Mouse (Mus musculus): ENCODE results near the gene Cacna1d. TPM values are rescaled to one million over a fixed set of nuclear protein-coding genes. Genes with fewer than 3 reads are reported as not detected.

Cacna1d gene
- total and polyA plus RNA-seq, 3 experiments: 0.04 to 0.30 (median 0.22) TPM

DNA sequence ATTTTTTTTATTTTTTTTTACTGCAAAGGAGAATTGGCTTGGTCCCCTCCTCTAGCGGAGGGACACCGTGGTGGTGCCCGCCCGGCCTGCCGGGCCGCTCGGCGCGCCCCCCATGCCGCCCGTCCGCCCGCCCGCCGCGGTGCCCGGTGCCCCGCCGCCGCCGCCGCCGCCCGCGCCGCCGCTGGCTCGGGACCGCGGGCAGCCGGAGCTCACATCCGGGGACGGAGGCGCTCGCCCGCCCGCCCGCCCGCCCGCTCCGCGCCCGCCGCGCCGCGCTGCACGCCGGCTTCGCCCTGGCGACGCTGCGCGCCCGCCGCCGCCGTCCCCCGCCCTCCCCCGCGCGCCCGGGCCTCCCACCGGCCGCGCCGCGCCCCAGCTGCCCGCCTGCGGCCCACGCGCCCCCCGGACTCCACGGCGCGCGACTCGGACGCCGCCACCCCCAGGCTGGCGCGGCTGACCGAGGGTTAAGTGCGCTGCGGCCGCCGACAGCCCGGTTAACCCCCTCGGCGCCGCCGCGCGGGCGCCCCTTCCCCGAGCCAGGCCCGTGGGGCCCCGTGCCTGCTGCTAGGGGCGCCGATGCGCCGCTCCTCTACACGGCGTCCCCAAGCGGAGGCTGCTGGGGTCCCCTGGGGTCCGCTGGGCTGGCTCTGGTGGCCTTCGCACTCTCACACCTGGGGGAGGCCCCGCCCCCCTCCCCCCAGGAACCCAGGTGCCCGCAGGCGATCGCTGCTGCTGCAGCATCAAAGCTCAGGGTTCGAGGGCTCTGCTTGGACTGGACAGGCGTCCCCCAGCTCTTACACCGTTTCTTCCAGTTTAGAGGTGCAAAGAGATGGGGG is 137.7 kb downstream of the Cacna1d start:
- DNase-seq (ENCODE audit: low spot score) (no peak), ATAC-seq (ENCODE audit: extremely low read depth, insufficient number of reproducible peaks, low FRiP score, poor library complexity, severe bottlenecking) (no peak)
- no peak overlapping the region for H3K4me3 ChIP-seq (ENCODE audit: low read depth, low read length)
- no peaks in the 10 kb centered on the region for H3K4me1 ChIP-seq (ENCODE audit: insufficient read depth, low read depth, low read length)
- no peaks in the 10 kb centered on the region for H3K9me3 ChIP-seq (replicated peaks)
- no peaks in the 10 kb centered on the region for H3K36me3 ChIP-seq (replicated peaks)
- TF ChIP-seq GATA2 (IDR thresholded peaks at IDR 0.05; ENCODE audit: borderline replicate concordance, low read depth, low read length) (no peak), POLR2AphosphoS5 (IDR thresholded peaks at IDR 0.05; ENCODE audit: insufficient replicate concordance, low read depth, low read length) (no peak), GATA1 (IDR thresholded peaks at IDR 0.05; ENCODE audit: borderline replicate concordance, low read length) (no peak), TAL1 (conservative IDR thresholded peaks at IDR 0.05; ENCODE audit: low read depth, low read length) (no peak), CTCF (IDR thresholded peaks at IDR 0.05; ENCODE audit: low read depth, low read length) (no peak)
- H3K27me3 ChIP-seq (ENCODE audit: insufficient read depth, low read length): no peaks in the 10 kb centered on the region

DNA sequence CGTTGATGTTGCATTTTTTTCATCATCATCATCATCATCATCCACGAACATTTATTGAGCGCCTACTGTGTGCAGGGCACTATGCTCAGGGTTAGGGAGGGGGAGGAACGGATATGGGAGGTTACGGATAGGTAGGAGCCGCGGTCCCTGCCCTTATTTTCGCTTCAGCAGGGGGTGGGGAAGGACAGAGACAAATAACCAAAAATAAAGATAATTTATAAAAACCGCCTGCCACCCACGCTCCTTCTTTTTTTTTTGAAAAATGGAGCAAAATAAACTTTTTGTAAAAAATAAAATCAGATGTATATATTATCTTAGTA is 138.3 kb downstream of the Cacna1d start:
- Histone ChIP-seq H3K36me3 (replicated peaks) (no peaks in the 10 kb centered on the region), H3K4me1 (ENCODE audit: insufficient read depth, low read depth, low read length) (no peaks in the 10 kb centered on the region), H3K4me3 (ENCODE audit: low read depth, low read length) (no peak overlapping the region), H3K9me3 (replicated peaks) (no peaks in the 10 kb centered on the region), H3K27me3 (ENCODE audit: insufficient read depth, low read length) (no peaks in the 10 kb centered on the region)
- TF ChIP-seq POLR2AphosphoS5 (IDR thresholded peaks at IDR 0.05; ENCODE audit: insufficient replicate concordance, low read depth, low read length) (no peak), GATA1 (IDR thresholded peaks at IDR 0.05; ENCODE audit: borderline replicate concordance, low read length) (no peak), TAL1 (conservative IDR thresholded peaks at IDR 0.05; ENCODE audit: low read depth, low read length) (no peak), CTCF (IDR thresholded peaks at IDR 0.05; ENCODE audit: low read depth, low read length) (no peak), GATA2 (IDR thresholded peaks at IDR 0.05; ENCODE audit: borderline replicate concordance, low read depth, low read length) (no peak)
- ATAC-seq (ENCODE audit: extremely low read depth, insufficient number of reproducible peaks, low FRiP score, poor library complexity, severe bottlenecking) (no peak), DNase-seq (ENCODE audit: low spot score) (no peak)

DNA sequence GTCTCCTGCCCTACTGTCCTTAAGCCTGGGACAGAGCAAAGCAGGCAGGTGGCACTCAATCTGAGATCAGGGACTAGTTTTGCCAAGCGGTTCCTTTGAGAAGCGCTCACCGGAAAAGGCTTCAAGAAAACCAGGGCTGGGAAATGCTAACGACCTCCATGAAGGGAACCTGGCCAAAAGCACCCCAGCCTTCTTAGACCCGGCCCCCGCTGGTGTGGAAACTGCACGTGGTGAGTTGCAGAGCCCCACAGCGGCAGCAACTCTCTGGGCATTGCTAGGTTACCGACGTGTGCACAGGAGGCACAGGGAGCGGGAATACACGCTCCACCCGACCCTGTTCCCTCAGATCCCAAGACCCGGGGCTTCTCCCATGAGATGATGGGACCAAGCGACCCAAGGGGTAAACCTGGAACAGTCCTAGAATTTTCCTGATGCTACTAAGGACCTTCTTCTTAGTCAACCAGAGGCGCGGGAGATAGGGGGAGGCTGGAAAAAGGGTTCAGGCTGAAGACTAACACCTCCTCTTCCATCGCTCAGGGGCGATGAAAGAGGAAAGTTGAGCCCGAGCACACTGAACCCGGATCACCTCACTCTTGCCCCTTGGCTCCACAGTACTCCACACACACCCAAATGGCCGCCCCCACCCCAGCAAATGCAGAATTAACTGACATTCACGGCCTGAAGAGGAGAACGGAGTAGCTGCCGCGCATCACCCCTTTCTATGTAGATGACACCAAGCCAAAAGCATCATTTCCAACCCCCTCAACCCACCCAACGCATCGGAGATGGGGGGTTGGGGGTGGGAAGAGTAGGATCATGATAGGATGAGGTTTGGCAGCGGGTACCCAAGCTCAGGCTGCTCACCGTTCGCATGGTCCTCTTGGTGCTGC is 138.9 kb downstream of the Cacna1d start:
- ATAC-seq (ENCODE audit: extremely low read depth, insufficient number of reproducible peaks, low FRiP score, poor library complexity, severe bottlenecking): no peak
- no peaks in the 10 kb centered on the region for H3K9me3 ChIP-seq (replicated peaks)
- no peak overlapping the region for H3K4me3 ChIP-seq (ENCODE audit: low read depth, low read length)
- DNase-seq (ENCODE audit: low spot score): no peak
- H3K27me3 ChIP-seq (ENCODE audit: insufficient read depth, low read length): no peaks in the 10 kb centered on the region
- H3K4me1 ChIP-seq (ENCODE audit: insufficient read depth, low read depth, low read length): no peaks in the 10 kb centered on the region
- TF ChIP-seq GATA2 (IDR thresholded peaks at IDR 0.05; ENCODE audit: borderline replicate concordance, low read depth, low read length): no peak
- H3K36me3 ChIP-seq (replicated peaks): no peaks in the 10 kb centered on the region

DNA sequence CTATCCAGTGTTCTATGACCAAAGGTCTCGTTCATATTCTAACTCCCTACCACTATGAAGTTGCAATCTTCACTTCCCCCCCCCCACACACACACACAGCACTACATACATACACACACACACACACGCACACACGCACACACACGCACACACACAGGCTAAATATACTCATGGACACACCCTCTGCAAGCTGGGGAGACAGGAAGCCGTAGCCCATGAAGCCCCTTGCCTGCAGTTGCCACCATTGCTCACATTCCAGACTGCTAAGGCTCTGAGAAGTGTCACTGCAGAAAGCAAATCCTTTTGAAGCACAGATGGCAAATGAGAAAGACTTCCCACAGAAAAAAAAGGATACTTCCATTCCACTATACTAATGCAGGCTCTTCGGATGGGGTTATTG is 141.0 kb downstream of the Cacna1d start:
- TF ChIP-seq CTCF (IDR thresholded peaks at IDR 0.05; ENCODE audit: low read depth, low read length) (no peak), GATA1 (IDR thresholded peaks at IDR 0.05; ENCODE audit: borderline replicate concordance, low read length) (no peak), POLR2AphosphoS5 (IDR thresholded peaks at IDR 0.05; ENCODE audit: insufficient replicate concordance, low read depth, low read length) (no peak), TAL1 (conservative IDR thresholded peaks at IDR 0.05; ENCODE audit: low read depth, low read length) (no peak), GATA2 (IDR thresholded peaks at IDR 0.05; ENCODE audit: borderline replicate concordance, low read depth, low read length) (no peak)
- DNase-seq (ENCODE audit: low spot score): no peak
- Histone ChIP-seq H3K4me1 (ENCODE audit: insufficient read depth, low read depth, low read length) (no peaks in the 10 kb centered on the region), H3K27me3 (ENCODE audit: insufficient read depth, low read length) (no peaks in the 10 kb centered on the region), H3K36me3 (replicated peaks) (no peaks in the 10 kb centered on the region), H3K4me3 (ENCODE audit: low read depth, low read length) (no peak overlapping the region), H3K9me3 (replicated peaks) (no peaks in the 10 kb centered on the region)
- no peak for ATAC-seq (ENCODE audit: extremely low read depth, insufficient number of reproducible peaks, low FRiP score, poor library complexity, severe bottlenecking)

DNA sequence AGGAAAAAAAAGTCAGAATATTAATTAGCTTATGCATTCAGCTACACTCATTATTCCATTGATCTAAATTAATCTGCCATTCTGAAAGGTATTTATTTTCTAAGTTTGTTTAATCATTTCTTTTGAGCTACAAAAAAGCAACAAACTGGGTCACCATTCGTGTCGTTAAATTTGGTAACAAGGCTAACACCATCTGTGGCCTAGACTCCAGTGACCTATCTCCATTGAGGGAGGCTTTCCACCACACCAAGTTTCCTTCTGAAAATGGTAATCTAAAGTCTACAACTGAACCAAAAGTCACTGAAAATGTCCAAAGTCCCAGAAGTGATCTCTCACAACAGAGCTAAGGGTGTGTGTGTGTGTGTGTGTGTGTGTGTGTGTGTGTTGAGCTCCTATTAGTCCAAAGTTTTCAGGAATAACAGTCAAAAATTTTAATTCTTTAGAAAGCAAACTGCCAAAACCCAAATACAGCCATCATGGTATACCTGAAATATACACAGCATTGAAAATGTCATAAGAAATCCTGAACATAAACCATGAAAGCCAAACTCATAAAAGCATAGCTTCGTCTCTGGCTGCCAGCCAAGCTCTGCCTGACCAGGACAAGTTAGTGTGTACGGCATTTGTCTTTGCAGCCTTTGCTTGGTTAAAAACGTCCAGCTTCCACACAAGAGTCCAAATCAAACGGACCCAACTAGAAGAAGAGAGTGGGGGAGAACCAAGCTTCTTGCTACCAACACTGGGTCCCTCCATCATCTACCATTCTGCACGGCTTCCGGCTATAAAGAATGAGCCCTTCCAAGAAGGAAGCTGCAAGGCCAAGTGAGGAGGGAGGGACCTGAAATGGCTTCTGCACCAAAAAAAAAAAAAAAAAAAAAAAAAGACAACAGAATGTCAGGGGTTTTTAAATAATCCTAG is 146.0 kb downstream of the Cacna1d start:
- H3K36me3 ChIP-seq (replicated peaks): no peaks in the 10 kb centered on the region
- H3K27me3 ChIP-seq (ENCODE audit: insufficient read depth, low read length): no peaks in the 10 kb centered on the region
- no peaks in the 10 kb centered on the region for H3K4me1 ChIP-seq (ENCODE audit: insufficient read depth, low read depth, low read length)
- no peak overlapping the region for H3K4me3 ChIP-seq (ENCODE audit: low read depth, low read length)
- no peak for DNase-seq (ENCODE audit: low spot score)
- no peak for ATAC-seq (ENCODE audit: extremely low read depth, insufficient number of reproducible peaks, low FRiP score, poor library complexity, severe bottlenecking)
- no peak for TF ChIP-seq GATA1 (IDR thresholded peaks at IDR 0.05; ENCODE audit: borderline replicate concordance, low read length)
- TF ChIP-seq TAL1 (conservative IDR thresholded peaks at IDR 0.05; ENCODE audit: low read depth, low read length): no peak
- TF ChIP-seq GATA2 (IDR thresholded peaks at IDR 0.05; ENCODE audit: borderline replicate concordance, low read depth, low read length): no peak
- no peak for TF ChIP-seq POLR2AphosphoS5 (IDR thresholded peaks at IDR 0.05; ENCODE audit: insufficient replicate concordance, low read depth, low read length)
- no peak for TF ChIP-seq CTCF (IDR thresholded peaks at IDR 0.05; ENCODE audit: low read depth, low read length)
- no peaks in the 10 kb centered on the region for H3K9me3 ChIP-seq (replicated peaks)

Data from G1E (cell line).